Mouse (Mus musculus) megakaryocyte-erythroid progenitor cell, adult 5-6 weeks (primary cell): ENCODE data around the gene R3hdml. TPM values are rescaled to one million over a fixed set of nuclear protein-coding genes. Genes with fewer than 3 reads are reported as not detected.

Source experiments
- ATAC-seq: replicated peaks from 2 replicates; pipeline ENCODE4 v1.8.0; 2016; ENCODE audit warnings: mild to moderate bottlenecking, inconsistent platforms; ENCODE audit not compliant: severe bottlenecking, poor library complexity, low FRiP score, low TSS enrichment
- total RNA-seq, 2 experiments: library from RNA; stranded (forward) in 1 of 2; stranded (reverse) in 1 of 2; fragments of 200-1000, 215-1000 nt in 1 of 2; fragments of >200 nt in 1 of 2; fragmentation: Nextera tagmentation in 1 of 2; gene quantifications; 2 replicates each; pipeline ENCODE4 v1.2.3; 2014 to 2017

The R3hdml gene
- total RNA-seq, 2 experiments from 2014 or later: not detected

GRCm38 (mm10) chr2:163471136-163471535 lies 21.0 kb upstream of the R3hdml start:
- ATAC-seq: no peak

GRCm38 (mm10) chr2:163471710-163472465 lies 20.2 kb upstream of the R3hdml start:
- peak; percentile 78 for ATAC-seq

- ATAC-seq: peak; percentile 94
Measured at GRCm38 (mm10) chr2:163472466-163472851, 19.7 kb upstream of the R3hdml start, which contains the start of gene Fitm2. TSS of gene Fitm2 (minus strand) at chr2:163472629.

- ATAC-seq: peak; percentile 57
Measured at GRCm38 (mm10) chr2:163480191-163480825, 11.8 kb upstream of the R3hdml start.

GRCm38 (mm10) chr2:163481539-163482029 lies 10.5 kb upstream of the R3hdml start:
- ATAC-seq: 0 out of 2 replicates have a peak, but pooled peaks have one; percentile 44

GRCm38 (mm10) chr2:163487360-163487759 lies 4.8 kb upstream of the R3hdml start:
- ATAC-seq: no peak

- no peak for ATAC-seq
Measured at GRCm38 (mm10) chr2:163489725-163490291, 2.3 kb upstream of the R3hdml start.

GRCm38 (mm10) chr2:163490656-163491055 lies 1.5 kb upstream of the R3hdml start:
- no peak for ATAC-seq

- no peak for ATAC-seq
Measured at GRCm38 (mm10) chr2:163491351-163491750, 767 bp upstream of the R3hdml start.

- no peak for ATAC-seq
Measured at GRCm38 (mm10) chr2:163493031-163493430, 913 bp downstream of the R3hdml start.

GRCm38 (mm10) chr2:163493976-163494375 lies 1.9 kb downstream of the R3hdml start:
- ATAC-seq: no peak

- no peak for ATAC-seq
Measured at GRCm38 (mm10) chr2:163494456-163494855, 2.3 kb downstream of the R3hdml start.

- ATAC-seq: no peak
Measured at GRCm38 (mm10) chr2:163502219-163502618, 10.1 kb downstream of the R3hdml start.

- no peak for ATAC-seq
Measured at GRCm38 (mm10) chr2:163503191-163503590, 11.1 kb downstream of the R3hdml start.

GRCm38 (mm10) chr2:163506300-163507004 lies 14.3 kb downstream of the R3hdml start, which contains the start of gene Hnf4a:
TSS of gene Hnf4a (plus strand) at chr2:163506808.
- no peak; the same call in 1 of the 2 replicates for ATAC-seq

- ATAC-seq: peak; percentile 41; the same call in 1 of the 2 replicates
Measured at GRCm38 (mm10) chr2:163525761-163526243, 33.7 kb downstream of the R3hdml start.

GRCm38 (mm10) chr2:163527497-163527896 lies 35.4 kb downstream of the R3hdml start:
- ATAC-seq: peak; percentile 34; the same call in 1 of the 2 replicates

GRCm38 (mm10) chr2:163530418-163530817 lies 38.3 kb downstream of the R3hdml start:
- no peak for ATAC-seq

GRCm38 (mm10) chr2:163531917-163532316 lies 39.8 kb downstream of the R3hdml start:
- ATAC-seq: peak; percentile 75
